Mouse (Mus musculus) urinary bladder, adult 2 months (tissue): ENCODE data around the gene Dolpp1. TPM values are rescaled to one million over a fixed set of nuclear protein-coding genes. Genes with fewer than 3 reads are reported as not detected.
"Not testable (repeated sequence)": the region's sequence is repeated elsewhere in the genome, so short reads cannot be mapped to it uniquely, and the experiment has no call there.

Experiments used
- DNase-seq: peaks from one replicate; pipeline ENCODE4 v3.0.0; 2022; ENCODE audit warnings: low spot score
- polyA plus RNA-seq: library from polyadenylated mRNA; depleted of rRNA; stranded (reverse); fragments of >200 nt; gene quantifications from 2 replicates; pipeline ENCODE4 v1.2.3, GENCODE M21; 2012

Gene Dolpp1
- polyA plus RNA-seq, 1 experiment = 27.3 TPM

DNA sequence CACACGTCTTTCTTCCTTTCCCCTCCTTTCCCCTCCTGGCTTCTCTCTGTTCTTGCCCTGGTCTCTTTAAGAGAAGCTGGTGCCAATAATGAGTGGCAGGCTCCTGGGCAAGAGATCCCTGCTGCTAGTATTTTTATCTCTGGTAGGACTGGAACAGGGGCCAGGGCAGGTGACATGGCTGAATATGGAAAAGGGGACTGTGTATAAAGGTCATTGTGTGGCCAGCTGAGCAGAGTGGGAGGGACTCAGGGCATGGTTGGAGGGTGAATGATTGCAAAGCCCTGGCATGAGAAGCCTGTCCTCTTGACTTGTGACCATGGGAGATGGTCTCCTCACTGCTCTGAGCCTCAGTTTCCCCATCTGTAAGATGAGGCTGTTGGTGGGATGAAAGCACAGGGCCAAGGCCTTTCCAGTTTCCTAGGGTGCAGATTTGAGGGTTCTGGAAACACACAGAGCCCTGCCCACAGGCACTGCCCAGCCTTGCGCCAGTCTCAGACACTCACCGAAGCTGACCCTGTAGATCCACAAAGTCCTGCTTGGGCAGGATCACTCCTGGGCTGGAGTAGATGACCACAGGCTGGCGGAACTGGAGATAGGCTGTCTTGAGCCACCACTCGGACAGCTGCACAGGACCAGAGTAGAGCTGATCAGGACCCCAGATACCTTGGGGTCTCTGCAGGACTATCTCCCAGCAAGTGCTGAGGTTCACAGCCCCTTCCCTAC lies 17.6 kb downstream of the Dolpp1 start:
- DNase-seq = no peak

DNA sequence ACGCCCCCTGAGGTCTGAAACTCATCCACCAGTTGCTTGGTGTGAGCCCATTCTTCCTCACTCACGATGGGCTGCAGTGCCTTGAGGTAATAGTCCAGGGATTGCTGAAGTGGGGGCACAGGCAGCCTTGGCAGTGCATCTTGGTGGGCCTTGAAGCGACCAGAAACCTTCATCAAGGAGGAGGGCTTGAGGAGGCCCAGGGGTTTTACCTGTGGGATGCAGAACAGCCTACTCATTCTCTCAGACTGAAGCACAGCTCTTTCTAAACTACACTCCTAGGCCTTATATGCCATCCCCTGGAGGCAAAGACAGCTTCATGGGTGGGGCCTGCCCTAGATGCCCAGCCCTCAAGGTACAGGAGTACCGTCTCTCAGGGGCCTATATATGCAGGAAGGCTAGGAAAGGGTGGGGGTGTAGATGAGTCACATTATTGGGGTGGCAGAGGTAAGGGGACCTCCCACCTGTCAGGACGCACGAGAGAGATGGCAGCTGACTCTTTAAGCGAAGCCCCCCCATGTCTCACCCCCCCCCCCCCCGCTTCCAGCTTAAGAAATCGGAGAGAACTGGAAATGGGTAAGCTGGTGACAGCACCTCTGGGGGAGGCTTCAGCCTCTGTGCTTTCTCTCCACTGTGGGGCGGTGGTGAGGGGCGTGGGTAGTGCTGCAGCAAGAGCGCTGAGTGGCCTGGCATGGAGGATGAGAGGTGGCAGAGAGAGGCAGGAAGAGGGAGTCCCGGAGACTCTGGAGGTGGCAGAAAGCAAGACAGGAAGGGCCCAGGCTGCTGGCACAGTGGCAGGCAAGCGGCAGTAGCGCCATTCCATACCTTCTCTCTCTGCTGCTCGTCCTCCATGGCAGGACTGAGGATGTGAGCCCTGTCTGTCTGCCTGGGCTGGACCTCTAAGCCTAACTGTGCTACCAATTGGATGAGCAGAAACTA lies 21.3 kb downstream of the Dolpp1 start:
- DNase-seq = no peak

- DNase-seq = no peak
These were observed 22.0 kb downstream of the Dolpp1 start for GRCm38 (mm10) chr2:30414101-30414500.

DNA sequence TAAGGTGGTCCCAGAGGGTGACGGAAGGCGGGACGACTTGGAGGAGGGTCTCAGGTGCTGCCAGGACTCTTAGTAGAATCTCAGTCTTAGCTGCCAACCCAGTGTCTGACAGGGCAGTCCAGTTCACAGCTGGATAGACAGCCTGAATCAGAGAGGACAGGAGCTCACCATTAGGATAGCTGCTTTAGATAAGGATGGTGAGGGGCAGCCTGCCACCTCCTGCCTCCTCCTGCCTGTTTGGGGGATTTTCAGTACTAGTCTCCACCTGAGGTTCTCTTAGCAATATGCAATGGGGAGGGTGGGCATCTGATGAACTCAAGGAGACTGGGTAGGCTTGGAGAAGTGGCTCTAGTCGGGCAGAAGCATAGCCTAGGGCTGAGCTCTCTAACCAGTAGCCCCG lies 22.6 kb downstream of the Dolpp1 start:
- no peak for DNase-seq

GRCm38 (mm10) chr2:30415157-30415935 lies 23.3 kb downstream of the Dolpp1 start, which contains the start of gene Crat:
TSS of gene Crat (minus strand) at chr2:30415813.
- DNase-seq = peak; percentile 94

- DNase-seq = peak; percentile 91
These were observed 24.0 kb downstream of the Dolpp1 start, which contains the start of gene Ptpa for GRCm38 (mm10) chr2:30415936-30416648. TSS of gene Ptpa (plus strand) at chr2:30416039.

DNA sequence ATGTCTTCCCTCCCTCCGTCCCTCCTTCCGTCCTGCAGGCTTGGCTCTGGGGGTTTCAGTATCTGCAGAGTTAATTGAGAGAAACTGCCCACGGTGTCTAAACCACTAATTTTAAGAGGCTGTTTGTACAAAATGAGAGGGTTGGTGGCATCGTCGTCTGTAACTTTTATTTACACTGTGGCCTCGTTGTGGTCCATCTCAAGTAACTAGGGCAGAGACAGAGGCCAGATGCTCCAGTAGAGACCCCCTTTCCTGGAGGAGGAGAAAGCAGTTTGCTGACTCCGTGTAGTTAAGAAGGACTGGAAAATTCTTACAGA lies 24.6 kb downstream of the Dolpp1 start:
- DNase-seq = no peak

- DNase-seq = not testable (repeated sequence)
These were observed 25.1 kb downstream of the Dolpp1 start for GRCm38 (mm10) chr2:30417154-30417553.

- no peak for DNase-seq
These were observed 25.6 kb downstream of the Dolpp1 start for GRCm38 (mm10) chr2:30417595-30418165.

GRCm38 (mm10) chr2:30418259-30418658 lies 26.2 kb downstream of the Dolpp1 start:
- no peak for DNase-seq

DNA sequence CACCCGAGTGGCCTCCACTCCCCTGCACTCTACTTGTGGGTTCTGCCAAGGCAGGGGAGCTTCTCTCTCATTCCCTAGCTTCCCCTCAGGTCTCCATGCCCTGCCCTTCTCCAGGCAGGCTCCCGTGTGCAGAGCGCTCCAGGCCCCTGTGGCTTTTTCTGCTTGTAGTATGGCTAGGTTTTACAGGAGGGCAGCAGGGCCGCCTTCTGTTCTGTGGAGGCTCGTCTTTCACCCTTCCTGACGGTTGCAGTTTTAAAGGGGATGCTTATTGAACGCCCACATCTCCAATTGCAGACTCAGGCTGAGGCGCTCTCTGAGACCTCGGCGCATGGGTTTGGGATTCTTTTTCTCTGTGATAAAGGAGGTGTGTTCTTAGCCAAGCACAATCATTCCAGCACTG lies 27.1 kb downstream of the Dolpp1 start:
- DNase-seq = no peak

- no peak for DNase-seq
These were observed 29.4 kb downstream of the Dolpp1 start for GRCm38 (mm10) chr2:30421432-30421831.

- DNase-seq = no peak
These were observed 37.1 kb downstream of the Dolpp1 start for GRCm38 (mm10) chr2:30429156-30429555.

DNA sequence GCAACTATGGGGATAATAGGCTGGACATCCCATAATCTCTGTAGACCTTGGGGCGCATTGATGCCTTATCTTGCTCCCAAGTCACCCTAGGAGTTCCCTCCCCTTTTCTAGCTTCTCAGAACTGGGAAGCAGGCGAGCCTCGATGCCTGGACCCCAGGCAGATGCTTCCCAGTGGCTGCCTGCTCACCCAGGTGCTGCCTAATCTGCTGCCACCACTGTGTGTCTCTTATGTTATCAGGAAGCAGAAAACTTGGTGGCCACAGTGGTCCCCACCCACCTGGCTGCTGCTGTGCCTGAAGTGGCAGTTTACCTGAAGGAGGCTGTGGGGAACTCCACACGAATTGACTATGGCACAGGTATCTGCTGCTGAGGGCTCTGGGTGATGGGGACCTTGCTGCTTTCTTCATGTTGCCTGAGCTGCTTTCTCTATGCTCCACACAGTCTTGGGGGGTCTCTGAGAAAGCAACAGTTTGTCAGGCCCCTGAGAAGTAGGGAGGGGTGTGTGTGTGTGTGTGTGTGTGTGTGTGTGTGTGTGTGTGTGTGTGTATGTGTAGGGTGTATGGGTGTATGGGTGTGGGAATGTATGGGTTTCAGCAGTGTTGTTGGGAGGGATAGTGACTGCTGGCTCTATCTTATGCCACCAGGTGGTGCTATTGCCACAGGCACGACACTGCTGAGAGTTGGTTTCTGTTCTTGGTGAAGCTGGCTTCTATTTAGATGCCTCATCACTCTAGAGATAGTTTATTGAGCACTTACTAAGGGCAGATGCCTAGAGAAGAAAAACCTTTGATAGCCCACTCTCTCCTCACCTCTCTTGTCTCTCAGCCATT lies 43.5 kb downstream of the Dolpp1 start:
- no peak for DNase-seq

DNA sequence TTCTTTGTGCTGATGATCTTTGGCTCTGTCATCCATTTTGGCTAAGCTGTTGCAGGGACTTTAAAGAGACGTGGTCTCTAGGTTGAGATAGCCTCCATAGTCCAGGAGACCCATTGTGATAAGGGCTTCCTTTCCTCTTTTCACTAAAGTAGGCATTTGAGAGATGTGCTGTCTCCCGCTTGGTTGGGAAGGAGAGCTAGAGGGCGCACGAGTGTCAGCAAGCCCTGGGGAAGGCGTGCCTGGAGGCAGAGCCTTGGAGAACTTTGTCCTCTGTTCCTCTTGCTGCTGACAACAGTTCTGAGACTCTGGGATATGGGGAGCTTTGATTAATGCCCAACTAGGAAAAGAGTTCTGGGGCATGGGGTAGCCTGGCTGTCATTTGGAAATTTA lies 44.1 kb downstream of the Dolpp1 start:
- no peak for DNase-seq

- no peak for DNase-seq
These were observed 44.8 kb downstream of the Dolpp1 start for GRCm38 (mm10) chr2:30436809-30437208.

- no peak for DNase-seq
These were observed 45.7 kb downstream of the Dolpp1 start for GRCm38 (mm10) chr2:30437791-30438190.

- DNase-seq = no peak
These were observed 47.6 kb downstream of the Dolpp1 start for GRCm38 (mm10) chr2:30439631-30440030.

- no peak for DNase-seq
These were observed 48.2 kb downstream of the Dolpp1 start for GRCm38 (mm10) chr2:30440211-30440700.
